In the genomic region with DNA sequence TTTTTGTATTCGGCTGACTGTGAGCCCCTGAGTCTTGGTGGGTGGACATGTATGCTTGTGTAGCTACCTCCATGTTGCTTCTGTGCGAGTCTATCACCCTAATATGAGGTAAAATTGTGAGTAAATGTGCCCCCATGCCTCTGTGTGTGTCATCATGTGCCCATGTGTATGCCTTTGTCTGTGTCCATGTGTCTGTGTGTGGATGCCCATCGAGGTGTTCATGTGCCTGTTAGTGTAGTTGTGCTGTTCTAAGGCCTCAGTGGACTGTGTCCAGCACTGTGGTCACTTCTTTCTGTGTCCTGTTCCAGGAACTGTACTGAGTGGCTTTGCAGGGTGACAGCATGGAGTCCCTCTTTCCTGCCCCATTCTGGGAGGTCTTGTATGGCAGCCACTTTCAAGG, we compare ENCODE assay signal across 12 mouse cellular contexts. TPM values are rescaled to one million over a fixed set of nuclear protein-coding genes. Genes with fewer than 3 reads are reported as not detected.
DNase-seq lines count a peak whose midpoint lies in the region; ATAC-seq and TF ChIP-seq lines count a peak whose summit lies in the region.
"Had no signal": no experiment of that assay in that cellular context is flagged by ENCODE, and none has a peak within 500 bp of the region (broad histone marks: within the 10 kb centered on the region; RNA-seq: fewer than 3 reads in every experiment).

No protein-coding gene starts in this region.

- H3K4me2 ChIP-seq in heart, embryonic 12.5 days, result peak overlapping the region; percentile 64
- peak overlapping the region; percentile 59 for H3K4me2 ChIP-seq in forebrain, embryonic 14.5 days (ENCODE audit: low read length)

- peak overlapping the region; percentile 75 for H3K27ac ChIP-seq in heart, embryonic 12.5 days (ENCODE audit: poor library complexity, severe bottlenecking)
- H3K27ac ChIP-seq in ES-E14 (ENCODE audit: insufficient read depth, low read depth, low read length, poor library complexity, severe bottlenecking), result no peak overlapping the region
- peak overlapping the region; percentile 80 for H3K27ac ChIP-seq in forebrain, embryonic 14.5 days (ENCODE audit: low read depth, low read length)
- H3K27ac ChIP-seq: macrophage had no signal

- in situ Hi-C loops in ES-E14 (cut with MboI; ENCODE audit: low sequenced_read_pairs in 2 of 2, unreplicated experiment in 2 of 2), result no loop called here

- H3K4me1 ChIP-seq in heart, embryonic 12.5 days (replicated peaks), result peaks cover 20% of the 10 kb centered on the region
- peaks cover 0 to 7% of the 10 kb centered on the region in 2 experiments; a peak in 1 of 4 replicates for H3K4me1 ChIP-seq in ES-E14 (ENCODE audit: control insufficient read depth in 2 of 2, insufficient read depth in 2 of 2, low read length in 2 of 2, poor library complexity in 1 of 2)
- H3K4me1 ChIP-seq in forebrain, embryonic 14.5 days (ENCODE audit: control insufficient read depth, insufficient read depth, low read length), result peaks cover 19% of the 10 kb centered on the region

- H3K9me3 ChIP-seq in heart, embryonic 12.5 days (replicated peaks), result no peaks in the 10 kb centered on the region
- H3K9me3 ChIP-seq in ES-E14 (ENCODE audit: control insufficient read depth, insufficient read depth, low read depth, low read length), result no peaks in the 10 kb centered on the region
- no peaks in the 10 kb centered on the region for H3K9me3 ChIP-seq in forebrain, embryonic 14.5 days (replicated peaks; ENCODE audit: control insufficient read depth, low read length)

- intact Hi-C loops in heart, postnatal 10 days (cut with DNase I), result no loop called here

- peak overlapping the region; percentile 54 for H3K9ac ChIP-seq in heart, embryonic 12.5 days
- H3K9ac ChIP-seq in ES-E14 (ENCODE audit: insufficient read depth, low read depth, low read length, poor library complexity, severe bottlenecking), result 0 out of 2 replicates have a peak overlapping the region, but pooled peaks have one; percentile 30
- H3K9ac ChIP-seq in forebrain, embryonic 14.5 days (ENCODE audit: low read length), result peak overlapping the region; percentile 73

- H3K4me3 ChIP-seq in heart, embryonic 12.5 days, result peak overlapping the region; percentile 39
- no peak overlapping the region for H3K4me3 ChIP-seq in ES-E14 (ENCODE audit: insufficient read depth in 1 of 2, low read depth in 1 of 2, low read length in 2 of 2, poor library complexity in 1 of 2, severe bottlenecking in 1 of 2)
- H3K4me3 ChIP-seq in forebrain, embryonic 14.5 days (ENCODE audit: low read depth, low read length), result peak overlapping the region; percentile 40

- DNase-seq in heart, postnatal 10 days, result no peak
- DNase-seq in ES-E14 (ENCODE audit: low read depth, low spot score), result no peak
- DNase-seq in forebrain, embryonic 14.5 days (ENCODE audit: low spot score), result no peak
- DNase-seq in gastrocnemius, postnatal 10 days, result no peak
- DNase-seq in right cerebral cortex, postnatal 25 days, result no peak
- DNase-seq in spleen, adult 18-20 months, result no peak
- DNase-seq: thymus, adult 18-20 months had no signal

- H3K36me3 ChIP-seq in heart, embryonic 12.5 days, result peaks cover 6% of the 10 kb centered on the region
- H3K36me3 ChIP-seq in ES-E14 (ENCODE audit: control insufficient read depth, insufficient read depth, low read length, poor library complexity, severe bottlenecking), result no peaks in the 10 kb centered on the region
- peaks cover 21% of the 10 kb centered on the region for H3K36me3 ChIP-seq in forebrain, embryonic 14.5 days (ENCODE audit: control insufficient read depth, insufficient read depth, low read length)

- 66% methylated on average over 3 of the region's 3 CpGs for WGBS in heart, embryonic 12.5 days
- WGBS in forebrain, embryonic 14.5 days, result 61% methylated on average over 3 of the region's 3 CpGs

- peak; percentile 10; the same call in 1 of the 2 replicates for ATAC-seq in heart, embryonic 12.5 days (ENCODE audit: insufficient number of reproducible peaks, low FRiP score)
- ATAC-seq in forebrain, embryonic 14.5 days, result peak; percentile 13
- ATAC-seq in megakaryocyte progenitor cell, adult 5-6 weeks (replicated peaks; ENCODE audit: poor library complexity), result 0 out of 2 replicates have a peak, but pooled peaks have one; percentile 1
- ATAC-seq: inflammation-experienced regulatory T-cells, adult 6 months had no signal

- no peaks in the 10 kb centered on the region for H3K27me3 ChIP-seq in heart, embryonic 12.5 days (replicated peaks)
- H3K27me3 ChIP-seq in forebrain, embryonic 14.5 days (replicated peaks; ENCODE audit: control insufficient read depth, insufficient read depth, low read length), result no peaks in the 10 kb centered on the region

TF ChIP-seq in ES-E14, 5 proteins besides CTCF, POLR2A, EP300 and RAD21:
- TF ChIP-seq ZNF384 (IDR thresholded peaks at IDR 0.05; ENCODE audit: low read depth, low read length) (no peak), MAFK (IDR thresholded peaks at IDR 0.05; ENCODE audit: insufficient read depth, low read depth, low read length) (no peak), HCFC1 (IDR thresholded peaks at IDR 0.05; ENCODE audit: borderline replicate concordance, insufficient read depth, low read length) (no peak), CHD2 (IDR thresholded peaks at IDR 0.05; ENCODE audit: low read depth, low read length) (no peak), ZC3H11A (IDR thresholded peaks at IDR 0.05; ENCODE audit: borderline replicate concordance, low read depth, low read length) (no peak)

RNA-seq across cellular contexts. Expression of gene Oprl1, which starts 0.6 kb away (rescaled TPM):
- 7.7 and 9.8 TPM in 2 replicates for polyA plus RNA-seq in heart, embryonic 12.5 days (2016; fragmentation: Nextera tagmentation; extraction: Ambion mirVana)
- not detected for total RNA-seq in heart, postnatal 10 days (2021)
- 2.9 and 3.0 TPM in 2 replicates for total RNA-seq in ES-E14 (2012; rRNA removed)
- 66.8 and 67.5 TPM in 2 replicates for polyA plus RNA-seq in forebrain, embryonic 14.5 days (2014; fragmentation: Nextera tagmentation; extraction: Ambion mirVana)
- total RNA-seq in megakaryocyte progenitor cell, adult 5-6 weeks (2015), result not detected in 2 replicates
- total RNA-seq in megakaryocyte progenitor cell, adult 5-6 weeks (2017), result not detected in 2 replicates
- total RNA-seq in gastrocnemius, postnatal 10 days (2021), result not detected
- polyA plus RNA-seq: macrophage had no signal

RNA-seq across cellular contexts. Expression of gene Lkaaear1, which starts 17.1 kb away (rescaled TPM):
- not detected in 2 replicates for polyA plus RNA-seq in heart, embryonic 12.5 days (2016; fragmentation: Nextera tagmentation; extraction: Ambion mirVana)
- not detected for total RNA-seq in heart, postnatal 10 days (2021)
- not detected in 2 replicates for total RNA-seq in ES-E14 (2012; rRNA removed)
- polyA plus RNA-seq in forebrain, embryonic 14.5 days (2014; fragmentation: Nextera tagmentation; extraction: Ambion mirVana), result not detected in 2 replicates
- total RNA-seq in megakaryocyte progenitor cell, adult 5-6 weeks (2015), result not detected in 2 replicates
- total RNA-seq in megakaryocyte progenitor cell, adult 5-6 weeks (2017), result not detected in 2 replicates
- total RNA-seq in gastrocnemius, postnatal 10 days (2021), result not detected
- total RNA-seq: left cerebral cortex, postnatal 14 days had no signal
- polyA plus RNA-seq: inflammation-experienced regulatory T-cells, adult 6 months; macrophage had no signal

RNA-seq across cellular contexts. Expression of gene Rgs19, which starts 21.6 kb away (rescaled TPM):
- 43.5 and 45.4 TPM in 2 replicates for polyA plus RNA-seq in heart, embryonic 12.5 days (2016; fragmentation: Nextera tagmentation; extraction: Ambion mirVana)
- 10 to 100 TPM; 12.2 to 12.7 TPM for total RNA-seq in heart, postnatal 10 days (2021)
- total RNA-seq in ES-E14 (2012; rRNA removed), result 27.3 and 31.7 TPM in 2 replicates
- 60.3 and 63.6 TPM in 2 replicates for polyA plus RNA-seq in forebrain, embryonic 14.5 days (2014; fragmentation: Nextera tagmentation; extraction: Ambion mirVana)
- total RNA-seq in megakaryocyte progenitor cell, adult 5-6 weeks (2015), result 330 and 337 TPM in 2 replicates
- total RNA-seq in megakaryocyte progenitor cell, adult 5-6 weeks (2017), result 81.1 and 100 TPM in 2 replicates
- 1 to 10 TPM; 7.5 to 9.6 TPM for total RNA-seq in gastrocnemius, postnatal 10 days (2021)

RNA-seq across cellular contexts. Expression of gene Tcea2, which starts 35.3 kb away (rescaled TPM):
- 13.1 and 15.4 TPM in 2 replicates for polyA plus RNA-seq in heart, embryonic 12.5 days (2016; fragmentation: Nextera tagmentation; extraction: Ambion mirVana)
- 10 to 100 TPM in 1 of 2 experiments, 1 to 10 TPM in 1; 8.6 to 10.7 TPM for total RNA-seq in heart, postnatal 10 days (2021)
- total RNA-seq in ES-E14 (2012; rRNA removed), result 11.4 and 23.0 TPM in 2 replicates
- polyA plus RNA-seq in forebrain, embryonic 14.5 days (2014; fragmentation: Nextera tagmentation; extraction: Ambion mirVana), result 42.0 and 44.3 TPM in 2 replicates
- 21.5 and 22.3 TPM in 2 replicates for total RNA-seq in megakaryocyte progenitor cell, adult 5-6 weeks (2015)
- 8.7 and 9.8 TPM in 2 replicates for total RNA-seq in megakaryocyte progenitor cell, adult 5-6 weeks (2017)
- total RNA-seq in gastrocnemius, postnatal 10 days (2021), result 1 to 10 TPM; 5.6 to 6.3 TPM

RNA-seq across cellular contexts. Expression of gene Sox18, which starts 43.9 kb away (rescaled TPM):
- polyA plus RNA-seq in heart, embryonic 12.5 days (2016; fragmentation: Nextera tagmentation; extraction: Ambion mirVana), result 24.7 and 26.3 TPM in 2 replicates
- 100 to 1,000 TPM in 1 of 2 experiments, 10 to 100 TPM in 1; 91.5 to 103 TPM for total RNA-seq in heart, postnatal 10 days (2021)
- total RNA-seq in ES-E14 (2012; rRNA removed), result 0.36 and 0.42 TPM in 2 replicates
- polyA plus RNA-seq in forebrain, embryonic 14.5 days (2014; fragmentation: Nextera tagmentation; extraction: Ambion mirVana), result 12.5 and 15.1 TPM in 2 replicates
- not detected in 2 replicates for total RNA-seq in megakaryocyte progenitor cell, adult 5-6 weeks (2015)
- not detected in 2 replicates for total RNA-seq in megakaryocyte progenitor cell, adult 5-6 weeks (2017)
- 10 to 100 TPM; 25.4 to 36.2 TPM for total RNA-seq in gastrocnemius, postnatal 10 days (2021)
- polyA plus RNA-seq: inflammation-experienced regulatory T-cells, adult 6 months; macrophage had no signal

Comparison
In these comparisons a context has a peak if more than half of its experiments do, and no peak if none do; other contexts are left out.
1. H3K4me3 ChIP-seq: peak in heart, embryonic 12.5 days (single experiment) and forebrain, embryonic 14.5 days (single experiment); none in ES-E14 (0 of 2).
2. Peak in every context shown above with its lines, with median percentiles within 50 percentile points of each other: ATAC-seq and H3K9ac ChIP-seq.